Mouse (Mus musculus) 3134 (cell line): Measurements from ENCODE around the gene Khsrp.

Experiments used
- DNase-seq: peaks from one replicate; pipeline ENCODE4 v3.0.0-alpha.2; 2011; ENCODE audit warnings: low spot score; ENCODE audit not compliant: insufficient read length; ENCODE audit errors: extremely low read depth

Khsrp gene

GRCm38 (mm10) chr17:57031661-57032420, 519 bp upstream of the Khsrp start:
- peak; percentile 99 for DNase-seq

DNA sequence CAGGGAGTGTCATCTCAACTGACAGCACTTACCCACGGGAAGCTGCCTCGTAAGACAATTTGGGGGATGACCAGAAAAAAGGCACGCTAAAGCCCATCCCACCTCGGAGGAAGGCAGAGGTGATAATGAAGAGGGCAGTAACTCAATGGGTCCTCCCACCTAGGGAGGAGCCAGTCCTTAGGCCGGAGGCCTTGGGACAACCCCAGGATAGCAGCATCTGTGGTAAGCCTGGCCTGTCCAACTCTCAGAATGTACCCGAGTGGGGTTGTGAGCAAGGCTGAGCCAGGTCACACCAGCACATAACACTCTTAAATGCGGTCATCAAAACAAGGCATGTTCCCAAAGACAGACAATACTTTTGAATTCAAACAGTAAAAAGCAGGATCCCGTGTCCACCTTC, 1.6 kb downstream of the Khsrp start:
- DNase-seq, result no peak

- no peak for DNase-seq
Measured at GRCm38 (mm10) chr17:57027471-57027870, 3.9 kb downstream of the Khsrp start.

- no peak for DNase-seq
Measured at GRCm38 (mm10) chr17:57020960-57021359, 10.4 kb downstream of the Khsrp start.

- DNase-seq, result no peak
Measured at GRCm38 (mm10) chr17:57019693-57020092, 11.6 kb downstream of the Khsrp start.

DNA sequence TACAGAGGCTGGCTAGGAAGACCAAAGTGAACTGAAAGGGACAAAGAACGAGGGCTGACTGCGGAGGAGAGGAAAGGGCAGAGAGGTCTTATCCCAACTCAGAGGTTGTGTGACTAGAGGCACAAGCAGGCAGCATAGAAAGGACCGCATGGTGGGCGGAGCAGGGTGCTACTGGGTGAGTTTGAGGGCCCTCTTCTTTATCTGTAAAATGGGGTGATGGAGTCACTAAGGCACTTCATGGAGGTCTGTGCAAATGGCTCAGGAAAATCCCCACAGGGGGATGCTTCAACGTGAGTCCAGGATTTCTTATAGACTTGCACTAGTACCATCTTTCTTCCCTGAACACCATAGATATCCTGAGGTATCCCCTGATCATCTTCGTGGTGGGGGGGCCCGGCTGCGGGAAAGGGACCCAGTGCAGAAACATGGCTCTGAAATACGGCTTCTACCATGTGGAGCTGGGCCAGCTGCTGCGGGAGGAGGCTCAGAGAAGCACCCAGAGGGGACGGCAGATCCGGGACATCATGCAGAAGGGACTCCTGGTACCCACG, 19.0 kb downstream of the Khsrp start:
- no peak for DNase-seq

DNA sequence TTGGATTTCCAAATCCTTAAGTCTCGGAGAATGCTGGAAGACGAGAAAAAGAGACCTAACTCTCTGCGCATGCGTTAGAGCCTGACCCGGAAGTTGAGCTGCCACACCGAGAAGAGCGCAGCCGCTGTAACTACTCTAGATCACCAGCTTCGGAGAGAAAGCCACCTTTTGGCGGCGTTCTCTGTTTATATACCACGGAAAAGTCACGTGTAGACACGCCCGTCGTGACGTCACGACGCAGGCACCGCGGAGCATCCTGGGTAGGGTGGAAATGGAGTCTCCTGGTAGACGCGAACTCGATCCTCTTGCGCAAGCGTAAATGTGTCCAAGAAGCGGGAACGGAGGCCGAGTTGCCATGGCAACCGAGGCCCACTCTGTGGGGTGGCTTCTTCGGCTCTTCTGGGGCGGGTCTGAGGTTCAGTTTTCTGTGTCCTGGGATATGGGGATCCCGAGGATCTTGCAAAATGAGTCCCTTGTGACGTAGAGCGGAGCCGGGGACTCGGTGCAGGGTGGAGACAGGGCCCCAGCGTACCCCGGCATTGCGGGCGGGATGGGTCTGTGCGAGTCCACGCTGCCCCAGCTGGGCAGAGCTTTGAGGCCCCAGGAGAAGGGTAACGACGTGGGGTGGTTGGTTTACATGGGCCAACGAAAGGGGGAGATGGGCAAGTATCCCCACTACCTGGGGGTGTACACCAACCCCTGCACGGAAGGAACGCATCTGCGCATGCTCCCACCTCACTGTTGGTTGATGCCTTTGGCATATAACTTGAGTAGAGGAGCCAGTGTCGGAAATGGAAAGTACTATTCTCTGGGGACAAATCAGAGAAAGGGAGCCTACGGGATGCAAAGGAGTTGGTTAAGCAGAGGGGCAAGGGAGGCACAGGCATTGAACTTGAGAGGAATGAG, 19.8 kb downstream of the Khsrp start, which contains the start of the genes Gtf2f1 and Gm17949:
TSS of gene Gtf2f1 (minus strand) at position 53 of the 906 bp plus-strand sequence.
TSS of gene Gm17949 (plus strand) at position 234 of the 906 bp plus-strand sequence.
- DNase-seq, result peak; percentile 98

- DNase-seq, result no peak
Measured at GRCm38 (mm10) chr17:57010911-57011235, 20.4 kb downstream of the Khsrp start.

GRCm38 (mm10) chr17:57007137-57007905, 24.0 kb downstream of the Khsrp start:
- DNase-seq, result no peak

DNA sequence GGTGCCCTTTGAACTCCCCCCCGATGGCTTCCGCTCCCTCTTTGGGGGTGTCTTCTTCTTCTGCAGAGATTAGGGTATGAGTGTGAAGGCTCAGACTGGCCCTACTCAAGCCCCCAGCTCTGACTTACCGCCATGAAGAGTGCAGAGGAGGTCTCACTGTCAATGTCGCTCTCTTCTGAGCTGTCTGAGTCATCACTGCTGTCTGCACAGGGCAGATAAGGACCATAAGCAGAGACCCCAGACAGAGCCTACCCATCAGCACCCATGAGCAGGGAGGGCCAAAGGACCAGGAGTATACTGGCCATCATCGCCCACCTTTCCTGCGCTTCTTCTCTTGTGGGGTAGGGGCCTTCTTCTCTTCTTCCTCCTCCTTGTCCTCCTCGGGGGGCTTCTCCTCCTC, 27.3 kb downstream of the Khsrp start:
- no peak for DNase-seq

- DNase-seq, result no peak
Measured at GRCm38 (mm10) chr17:57001228-57001627, 30.1 kb downstream of the Khsrp start.

GRCm38 (mm10) chr17:56999968-57000609, 31.2 kb downstream of the Khsrp start, which contains the start of gene Pspn:
TSS of gene Pspn (minus strand) at chr17:57000018.
- no peak for DNase-seq

GRCm38 (mm10) chr17:56999414-56999813, 31.9 kb downstream of the Khsrp start:
- no peak for DNase-seq

DNA sequence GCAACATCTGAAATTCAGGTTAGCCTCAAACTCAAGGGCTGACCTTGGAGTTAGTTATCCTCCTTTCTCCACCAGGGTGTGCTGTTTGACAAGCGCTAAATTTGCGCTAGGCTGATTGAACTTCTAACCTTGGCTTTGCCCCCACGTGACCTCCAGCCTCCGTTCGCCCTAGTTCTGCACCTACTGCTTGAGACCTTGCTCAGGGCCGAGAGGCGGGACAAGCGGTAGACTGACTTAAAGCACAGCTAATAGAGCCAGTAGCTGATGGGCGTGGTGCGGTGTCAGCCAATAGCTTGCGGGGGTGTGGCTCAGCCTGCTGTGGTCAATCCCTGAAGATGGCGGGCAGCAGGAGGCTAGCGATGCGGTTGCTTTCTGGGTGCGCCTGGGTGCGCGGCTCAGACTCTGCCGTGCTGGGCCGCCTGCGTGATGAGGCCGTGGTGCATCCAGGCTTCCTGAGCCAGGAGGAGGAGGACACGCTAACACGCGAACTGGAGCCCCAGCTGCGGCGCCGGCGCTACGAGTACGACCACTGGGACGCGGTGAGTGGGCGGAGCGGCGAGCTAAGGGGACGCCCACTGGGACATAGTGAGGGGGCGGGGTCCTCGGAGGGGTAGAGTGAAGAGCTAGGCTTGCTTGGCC, 34.2 kb downstream of the Khsrp start, which contains the start of gene Alkbh7:
TSS of gene Alkbh7 (plus strand) at position 311 of the 639 bp plus-strand sequence.
- peak; percentile 97 for DNase-seq

GRCm38 (mm10) chr17:56996506-56996905, 34.8 kb downstream of the Khsrp start:
- DNase-seq, result no peak

- no peak for DNase-seq
Measured at GRCm38 (mm10) chr17:56995046-56995445, 36.3 kb downstream of the Khsrp start.

GRCm38 (mm10) chr17:56990966-56991365, 40.4 kb downstream of the Khsrp start:
- DNase-seq, result no peak

- peak; percentile 97 for DNase-seq
Measured at GRCm38 (mm10) chr17:56990115-56990746, 41.1 kb downstream of the Khsrp start, which contains the start of gene Clpp. TSS of gene Clpp (plus strand) at chr17:56990305.
